Mouse (Mus musculus) limb, embryonic 12.5 days (tissue): ENCODE data around the gene Gas6. TPM values are rescaled to one million over a fixed set of nuclear protein-coding genes. Genes with fewer than 3 reads are reported as not detected.

Experiments
- ATAC-seq: fragments of 200-750 bp; cut with Nextera tagmentation; 2 replicates; pipeline ENCODE4 v1.8.0; 2017; ENCODE audit warnings: low read depth, moderate TSS enrichment; ENCODE audit not compliant: insufficient number of reproducible peaks, insufficient read depth, low FRiP score, low TSS enrichment
- H3K27ac ChIP-seq: fragments of 300-500 bp; sonication (generic); 2 replicates; pipeline ENCODE4 v1.5.1; 2016; ENCODE audit warnings: mild to moderate bottlenecking, moderate library complexity
- H3K27me3 ChIP-seq: fragments of 300-500 bp; sonication (generic); 2 replicates; pipeline ENCODE4 v1.6.1; 2016; ENCODE audit warnings: mild to moderate bottlenecking, moderate library complexity
- H3K36me3 ChIP-seq: fragments of 300-500 bp; sonication (generic); 2 replicates; pipeline ENCODE4 v1.6.1; 2016; ENCODE audit warnings: mild to moderate bottlenecking, moderate library complexity
- H3K4me1 ChIP-seq: fragments of 300-500 bp; sonication (generic); replicated peaks from 2 replicates; pipeline ENCODE4 v1.6.1; 2016
- H3K4me2 ChIP-seq: fragments of 300-500 bp; sonication (generic); 2 replicates; pipeline ENCODE4 v1.6.1; 2016; ENCODE audit warnings: mild to moderate bottlenecking, moderate library complexity
- H3K4me3 ChIP-seq: fragments of 300-500 bp; sonication (generic); replicated peaks from 2 replicates; pipeline ENCODE4 v1.5.1; 2016; ENCODE audit warnings: mild to moderate bottlenecking
- H3K9ac ChIP-seq: fragments of 300-500 bp; sonication (generic); replicated peaks from 2 replicates; pipeline ENCODE4 v1.6.1; 2016; ENCODE audit warnings: mild to moderate bottlenecking, moderate library complexity
- H3K9me3 ChIP-seq: fragments of 300-500 bp; sonication (generic); 2 replicates; pipeline ENCODE4 v1.6.1; 2016; ENCODE audit warnings: mild to moderate bottlenecking, moderate library complexity
- whole genome bisulfite sequencing: fragments of 180-500 bp; shearing (Covaris S2); methylation state at CpG from one replicate; pipeline ENCODE4 v1.1.7; 2016; 5-methylcytosine and 5-hydroxymethylcytosine counted together
- polyA plus RNA-seq: library from polyadenylated mRNA; unstranded; fragments of >200 nt; fragmentation: Nextera tagmentation; extraction: Ambion mirVana; gene quantifications from 2 replicates; pipeline ENCODE4 v1.2.1, GENCODE M21; 2016

The Gas6 gene
- 7.9 and 10.3 TPM in 2 replicates for polyA plus RNA-seq

GRCm38 (mm10) chr8:13493858-13494631, at the start of gene Gas6:
Gene Gas6, minus strand, starts transcription at chr8:13494490.
- WGBS: 2% methylated on average over 64 of the region's 64 CpGs
- Histone ChIP-seq H3K9ac (peak within 1 kb of the TSS; percentile 56), H3K27me3 (peaks cover 62% of the 10 kb centered on the region), H3K36me3 (no peaks in the 10 kb centered on the region), H3K4me3 (peak within 1 kb of the TSS; percentile 56), H3K9me3 (no peaks in the 10 kb centered on the region), H3K27ac (no peak within 1 kb of the TSS), H3K4me1 (peaks cover 22% of the 10 kb centered on the region), H3K4me2 (peak within 1 kb of the TSS; percentile 80)
- peak; percentile 32; the same call in 1 of the 2 replicates for ATAC-seq

- no peak for ATAC-seq
- peaks cover 8% of the 10 kb centered on the region; the same call in 1 of the 2 replicates for H3K9me3 ChIP-seq
- no peaks in the 10 kb centered on the region for H3K4me1 ChIP-seq
- H3K27me3 ChIP-seq: no peaks in the 10 kb centered on the region
- 75% methylated on average over 5 of the region's 5 CpGs for WGBS
- H3K36me3 ChIP-seq: no peaks in the 10 kb centered on the region
- H3K9ac ChIP-seq: no peak overlapping the region
- H3K27ac ChIP-seq: no peak overlapping the region
- no peak overlapping the region for H3K4me3 ChIP-seq
- no peak overlapping the region for H3K4me2 ChIP-seq
Measured at GRCm38 (mm10) chr8:13541526-13541925, 47.2 kb upstream of the Gas6 start.

GRCm38 (mm10) chr8:13540122-13540521, 45.8 kb upstream of the Gas6 start:
- Histone ChIP-seq H3K9me3 (peaks cover 8% of the 10 kb centered on the region; the same call in 1 of the 2 replicates), H3K4me2 (no peak overlapping the region), H3K4me1 (no peaks in the 10 kb centered on the region), H3K9ac (no peak overlapping the region), H3K36me3 (no peaks in the 10 kb centered on the region), H3K4me3 (no peak overlapping the region), H3K27me3 (no peaks in the 10 kb centered on the region), H3K27ac (no peak overlapping the region)
- ATAC-seq: no peak
- WGBS: 85% methylated on average over 5 of the region's 5 CpGs

GRCm38 (mm10) chr8:13538821-13539220, 44.5 kb upstream of the Gas6 start:
- peaks cover 3% of the 10 kb centered on the region; the same call in 1 of the 2 replicates for H3K9me3 ChIP-seq
- no peaks in the 10 kb centered on the region for H3K36me3 ChIP-seq
- WGBS: 52% methylated on average over 6 of the region's 6 CpGs
- no peak overlapping the region for H3K9ac ChIP-seq
- H3K27me3 ChIP-seq: no peaks in the 10 kb centered on the region
- no peak overlapping the region for H3K4me3 ChIP-seq
- H3K4me1 ChIP-seq: no peaks in the 10 kb centered on the region
- no peak overlapping the region for H3K27ac ChIP-seq
- no peak for ATAC-seq
- no peak overlapping the region for H3K4me2 ChIP-seq

- Histone ChIP-seq H3K4me2 (no peak overlapping the region), H3K27me3 (no peaks in the 10 kb centered on the region)
- WGBS: 68% methylated on average over 2 of the region's 2 CpGs
Measured at GRCm38 (mm10) chr8:13537102-13537501, 42.8 kb upstream of the Gas6 start.

GRCm38 (mm10) chr8:13533123-13533522, 38.8 kb upstream of the Gas6 start:
- 82% methylated on average over 8 of the region's 8 CpGs for WGBS
- H3K9ac ChIP-seq: no peak overlapping the region
- H3K4me3 ChIP-seq: no peak overlapping the region
- H3K27ac ChIP-seq: no peak overlapping the region
- H3K9me3 ChIP-seq: peaks cover 3% of the 10 kb centered on the region; the same call in 1 of the 2 replicates
- H3K4me1 ChIP-seq: peaks cover 26% of the 10 kb centered on the region
- no peak overlapping the region for H3K4me2 ChIP-seq
- H3K27me3 ChIP-seq: no peaks in the 10 kb centered on the region
- ATAC-seq: no peak
- H3K36me3 ChIP-seq: no peaks in the 10 kb centered on the region

More at GRCm38 (mm10) chr8:13537102-13537501, 42.8 kb upstream of the Gas6 start:
- H3K9ac ChIP-seq: no peak overlapping the region
- no peaks in the 10 kb centered on the region for H3K36me3 ChIP-seq
- H3K27ac ChIP-seq: no peak overlapping the region
- H3K9me3 ChIP-seq: peaks cover 3% of the 10 kb centered on the region; the same call in 1 of the 2 replicates
- no peak overlapping the region for H3K4me3 ChIP-seq
- ATAC-seq: no peak
- H3K4me1 ChIP-seq: no peaks in the 10 kb centered on the region

- no peak overlapping the region for H3K27ac ChIP-seq
- H3K4me3 ChIP-seq: no peak overlapping the region
- no peaks in the 10 kb centered on the region for H3K36me3 ChIP-seq
- H3K27me3 ChIP-seq: no peaks in the 10 kb centered on the region
- ATAC-seq: no peak
- 76% methylated on average over 9 of the region's 9 CpGs for WGBS
- no peak overlapping the region for H3K9ac ChIP-seq
- H3K9me3 ChIP-seq: peaks cover 10% of the 10 kb centered on the region; the same call in 1 of the 2 replicates
- H3K4me2 ChIP-seq: no peak overlapping the region
- H3K4me1 ChIP-seq: peaks cover 26% of the 10 kb centered on the region
Measured at GRCm38 (mm10) chr8:13531602-13532171, 37.4 kb upstream of the Gas6 start.

GRCm38 (mm10) chr8:13530941-13531340, 36.7 kb upstream of the Gas6 start:
- Histone ChIP-seq H3K36me3 (no peaks in the 10 kb centered on the region), H3K4me2 (no peak overlapping the region), H3K4me3 (no peak overlapping the region), H3K27me3 (no peaks in the 10 kb centered on the region), H3K9me3 (peaks cover 7% of the 10 kb centered on the region; the same call in 1 of the 2 replicates), H3K27ac (no peak overlapping the region), H3K9ac (no peak overlapping the region), H3K4me1 (peaks cover 26% of the 10 kb centered on the region)
- WGBS: 32% methylated on average over 5 of the region's 5 CpGs
- no peak for ATAC-seq

- ATAC-seq: no peak
- H3K27ac ChIP-seq: no peak overlapping the region
- peaks cover 26% of the 10 kb centered on the region for H3K4me1 ChIP-seq
- no peak overlapping the region for H3K4me3 ChIP-seq
- no peaks in the 10 kb centered on the region for H3K27me3 ChIP-seq
- WGBS: 85% methylated on average over 3 of the region's 3 CpGs
- H3K9me3 ChIP-seq: peaks cover 7% of the 10 kb centered on the region; the same call in 1 of the 2 replicates
- H3K9ac ChIP-seq: no peak overlapping the region
- no peak overlapping the region for H3K4me2 ChIP-seq
- no peaks in the 10 kb centered on the region for H3K36me3 ChIP-seq
Measured at GRCm38 (mm10) chr8:13530401-13530800, 36.1 kb upstream of the Gas6 start.

GRCm38 (mm10) chr8:13529891-13530316, 35.6 kb upstream of the Gas6 start:
- Histone ChIP-seq H3K27me3 (no peaks in the 10 kb centered on the region), H3K4me2 (no peak overlapping the region), H3K4me1 (peaks cover 26% of the 10 kb centered on the region), H3K9me3 (peaks cover 7% of the 10 kb centered on the region; the same call in 1 of the 2 replicates), H3K36me3 (no peaks in the 10 kb centered on the region), H3K27ac (no peak overlapping the region), H3K4me3 (no peak overlapping the region), H3K9ac (no peak overlapping the region)
- WGBS: 79% methylated on average over 7 of the region's 7 CpGs
- ATAC-seq: no peak

- Histone ChIP-seq H3K4me2 (no peak overlapping the region), H3K27me3 (no peaks in the 10 kb centered on the region), H3K27ac (no peak overlapping the region), H3K4me1 (peaks cover 26% of the 10 kb centered on the region), H3K9me3 (peaks cover 7% of the 10 kb centered on the region; the same call in 1 of the 2 replicates), H3K9ac (0 out of 2 replicates have a peak overlapping the region, but pooled peaks have one; percentile 27), H3K36me3 (no peaks in the 10 kb centered on the region), H3K4me3 (no peak overlapping the region)
- no peak for ATAC-seq
- 57% methylated on average over 15 of the region's 15 CpGs for WGBS
Measured at GRCm38 (mm10) chr8:13529011-13529840, 34.9 kb upstream of the Gas6 start.
